Comparison of ENCODE assay signal across 16 mouse cellular contexts in genomic region chr3:67867420-67868065, GRCm38 (mm10). TPM values are rescaled to one million over a fixed set of nuclear protein-coding genes. Genes with fewer than 3 reads are reported as not detected.
DNase-seq lines count a peak whose midpoint lies in the region; ATAC-seq lines count a peak whose summit lies in the region.
"Had no signal": no experiment of that assay in that cellular context is flagged by ENCODE, and none has a peak within 500 bp of the region (broad histone marks: within the 10 kb centered on the region; RNA-seq: fewer than 3 reads in every experiment).

No protein-coding gene starts in this region.

- H3K9ac ChIP-seq in embryonic facial prominence, embryonic 11.5 days (replicated peaks; ENCODE audit: low read length), result no peak overlapping the region
- no peak overlapping the region for H3K9ac ChIP-seq in intestine, embryonic 14.5 days (ENCODE audit: low read length)
- H3K9ac ChIP-seq in limb, embryonic 13.5 days, result no peak overlapping the region
- H3K9ac ChIP-seq: liver, embryonic 13.5 days had no signal

- DNase-seq in embryo, embryonic 10 days (ENCODE audit: low spot score), result peak; percentile 18
- DNase-seq in embryo, embryonic 9.5 days (ENCODE audit: extremely low spot score), result no peak
- peak; percentile 36 for DNase-seq in embryonic facial prominence, embryonic 11.5 days (ENCODE audit: low spot score)
- DNase-seq in intestine, embryonic 14.5 days (ENCODE audit: low spot score), result peak; percentile 50
- no peak for DNase-seq in left cerebral cortex, postnatal 25 days (ENCODE audit: low spot score in 2 of 2)
- DNase-seq in heart, embryonic 10.5 days (ENCODE audit: low spot score), result no peak
- DNase-seq: cerebellum, postnatal 25 days; heart, postnatal 10 days; liver, embryonic 13.5 days had no signal

- no peaks in the 10 kb centered on the region for H3K4me1 ChIP-seq in embryonic facial prominence, embryonic 11.5 days (ENCODE audit: control insufficient read depth, insufficient read depth, low read length)
- no peaks in the 10 kb centered on the region for H3K4me1 ChIP-seq in intestine, embryonic 14.5 days (replicated peaks; ENCODE audit: control insufficient read depth, insufficient read depth, low read length)
- no peaks in the 10 kb centered on the region for H3K4me1 ChIP-seq in limb, embryonic 13.5 days
- H3K4me1 ChIP-seq in heart, embryonic 10.5 days, result no peaks in the 10 kb centered on the region
- H3K4me1 ChIP-seq: forebrain, embryonic 10.5 days; liver, embryonic 13.5 days; megakaryocyte, embryonic 14.5 days had no signal

- H3K9me3 ChIP-seq in embryonic facial prominence, embryonic 11.5 days (replicated peaks; ENCODE audit: control insufficient read depth, low read length), result no peaks in the 10 kb centered on the region
- H3K9me3 ChIP-seq in intestine, embryonic 14.5 days (ENCODE audit: control insufficient read depth, low read length), result no peaks in the 10 kb centered on the region
- H3K9me3 ChIP-seq in limb, embryonic 13.5 days, result no peaks in the 10 kb centered on the region
- H3K9me3 ChIP-seq in heart, embryonic 10.5 days, result no peaks in the 10 kb centered on the region
- H3K9me3 ChIP-seq: forebrain, embryonic 10.5 days; liver, embryonic 13.5 days had no signal

- H3K4me3 ChIP-seq in embryonic facial prominence, embryonic 11.5 days (ENCODE audit: low read depth, low read length), result no peak overlapping the region
- H3K4me3 ChIP-seq in intestine, embryonic 14.5 days (ENCODE audit: low read depth, low read length), result no peak overlapping the region
- H3K4me3 ChIP-seq in limb, embryonic 13.5 days, result no peak overlapping the region
- no peak overlapping the region for H3K4me3 ChIP-seq in heart, embryonic 10.5 days
- H3K4me3 ChIP-seq: forebrain, embryonic 10.5 days; liver, embryonic 13.5 days; megakaryocyte, embryonic 14.5 days had no signal

- no peak for ATAC-seq in embryonic facial prominence, embryonic 11.5 days (replicated peaks; ENCODE audit: insufficient number of reproducible peaks, low FRiP score, low TSS enrichment, low read depth)
- peak; percentile 79 for ATAC-seq in intestine, embryonic 14.5 days (replicated peaks; ENCODE audit: low FRiP score, low TSS enrichment, low read depth)
- ATAC-seq in limb, embryonic 13.5 days (ENCODE audit: low FRiP score, low read depth), result no peak
- ATAC-seq in frontal cortex, adult (ENCODE audit: low TSS enrichment), result no peak

- no peaks in the 10 kb centered on the region for H3K27me3 ChIP-seq in embryonic facial prominence, embryonic 11.5 days (ENCODE audit: control insufficient read depth, insufficient read depth, low read length)
- no peaks in the 10 kb centered on the region for H3K27me3 ChIP-seq in intestine, embryonic 14.5 days (replicated peaks; ENCODE audit: control insufficient read depth, insufficient read depth, low read length)
- H3K27me3 ChIP-seq in limb, embryonic 13.5 days, result no peaks in the 10 kb centered on the region
- no peaks in the 10 kb centered on the region for H3K27me3 ChIP-seq in heart, embryonic 10.5 days (ENCODE audit: insufficient read depth, poor library complexity, severe bottlenecking)
- H3K27me3 ChIP-seq: liver, embryonic 13.5 days; megakaryocyte, embryonic 14.5 days had no signal

- intact Hi-C loops in left cerebral cortex, postnatal 25 days (cut with DNase I), result no loop called here

- WGBS in embryonic facial prominence, embryonic 11.5 days, result 50% methylated on average over 13 of the region's 13 CpGs
- WGBS in intestine, embryonic 14.5 days, result 58% methylated on average over 13 of the region's 13 CpGs
- 16% methylated on average over 13 of the region's 13 CpGs for WGBS in limb, embryonic 13.5 days
- 83% methylated on average over 13 of the region's 13 CpGs for WGBS in heart, embryonic 10.5 days

- no peak overlapping the region for H3K27ac ChIP-seq in embryonic facial prominence, embryonic 11.5 days (replicated peaks; ENCODE audit: low read depth, low read length)
- H3K27ac ChIP-seq in intestine, embryonic 14.5 days (ENCODE audit: low read depth), result no peak overlapping the region
- no peak overlapping the region for H3K27ac ChIP-seq in limb, embryonic 13.5 days
- H3K27ac ChIP-seq in heart, embryonic 10.5 days, result no peak overlapping the region
- H3K27ac ChIP-seq: forebrain, embryonic 10.5 days; liver, embryonic 13.5 days had no signal

- no peak overlapping the region for H3K4me2 ChIP-seq in embryonic facial prominence, embryonic 11.5 days (ENCODE audit: low read depth, low read length)
- H3K4me2 ChIP-seq in intestine, embryonic 14.5 days (ENCODE audit: low read length), result no peak overlapping the region
- peak overlapping the region; percentile 36 for H3K4me2 ChIP-seq in limb, embryonic 13.5 days (replicated peaks)
- H3K4me2 ChIP-seq: liver, embryonic 13.5 days had no signal

- H3K36me3 ChIP-seq in embryonic facial prominence, embryonic 11.5 days (replicated peaks; ENCODE audit: control insufficient read depth, insufficient read depth, low read depth, low read length), result no peaks in the 10 kb centered on the region
- no peaks in the 10 kb centered on the region for H3K36me3 ChIP-seq in intestine, embryonic 14.5 days (ENCODE audit: control insufficient read depth, insufficient read depth, low read length)
- no peaks in the 10 kb centered on the region for H3K36me3 ChIP-seq in limb, embryonic 13.5 days
- H3K36me3 ChIP-seq in heart, embryonic 10.5 days, result no peaks in the 10 kb centered on the region
- H3K36me3 ChIP-seq: forebrain, embryonic 10.5 days; liver, embryonic 13.5 days had no signal

RNA-seq across cellular contexts. Expression of gene Iqcj, which starts 24.5 kb away (rescaled TPM):
- polyA plus RNA-seq in embryonic facial prominence, embryonic 11.5 days (2014; fragmentation: Nextera tagmentation; extraction: Ambion mirVana), result not detected in 2 replicates
- polyA plus RNA-seq in intestine, embryonic 14.5 days (2014; fragmentation: Nextera tagmentation; extraction: Ambion mirVana), result not detected in 2 replicates
- polyA plus RNA-seq in limb, embryonic 13.5 days (2015; fragmentation: Nextera tagmentation; extraction: Ambion mirVana), result 0.11 and 0.18 TPM in 2 replicates
- 1 to 10 TPM; 2.4 to 4.6 TPM for total RNA-seq in left cerebral cortex, postnatal 25 days (2021)
- polyA plus RNA-seq in heart, embryonic 10.5 days (2016; fragmentation: Nextera tagmentation; extraction: Ambion mirVana), result not detected in 2 replicates
- total RNA-seq: ES-E14; gastrocnemius, postnatal 4 days; heart, postnatal 10 days had no signal
- polyA plus RNA-seq: liver, embryonic 13.5 days; small intestine, adult 2 months had no signal

RNA-seq across cellular contexts. Expression of gene Iqschfp, which starts 24.5 kb away (rescaled TPM):
- polyA plus RNA-seq in embryonic facial prominence, embryonic 11.5 days (2014; fragmentation: Nextera tagmentation; extraction: Ambion mirVana), result 0.68 and 0.87 TPM in 2 replicates
- polyA plus RNA-seq in intestine, embryonic 14.5 days (2014; fragmentation: Nextera tagmentation; extraction: Ambion mirVana), result 0.42 TPM in 1 of 2 replicates, not detected in the other
- polyA plus RNA-seq in limb, embryonic 13.5 days (2015; fragmentation: Nextera tagmentation; extraction: Ambion mirVana), result 0.34 TPM in 1 of 2 replicates, not detected in the other
- total RNA-seq in left cerebral cortex, postnatal 25 days (2021), result 10 to 100 TPM in 1 of 2 experiments, 1 to 10 TPM in 1; 9.0 to 14.8 TPM
- not detected in 2 replicates for polyA plus RNA-seq in heart, embryonic 10.5 days (2016; fragmentation: Nextera tagmentation; extraction: Ambion mirVana)
- total RNA-seq: ES-E14; gastrocnemius, postnatal 4 days; heart, postnatal 10 days had no signal
- polyA plus RNA-seq: liver, embryonic 13.5 days; small intestine, adult 2 months had no signal

Comparison
In these comparisons a context has a peak if more than half of its experiments do, and no peak if none do; other contexts are left out.
1. DNase-seq: peak in embryo, embryonic 10 days (single experiment), embryonic facial prominence, embryonic 11.5 days (single experiment) and intestine, embryonic 14.5 days (single experiment); none in embryo, embryonic 9.5 days (single experiment), left cerebral cortex, postnatal 25 days (0 of 2) and heart, embryonic 10.5 days (single experiment).